Mouse (Mus musculus): ENCODE data around the gene Olfr1028. TPM values are rescaled to one million over a fixed set of nuclear protein-coding genes. Genes with fewer than 3 reads are reported as not detected.

The Olfr1028 gene
- not detected in 2 replicates for polyA plus RNA-seq (2015; fragmentation: Nextera tagmentation; extraction: Ambion mirVana)

- whole genome bisulfite sequencing, result 82% methylated on average over 1 of the region's 1 CpGs
- no peak for ATAC-seq
Measured at GRCm38 (mm10) chr2:85950137-85950536, at the start of gene Olfr1028. TSS of gene Olfr1028 (plus strand) at chr2:85950437.

GRCm38 (mm10) chr2:85904952-85905351 is 45.3 kb upstream of the Olfr1028 start, which contains the start of gene Olfr1024:
TSS of gene Olfr1024 (minus strand) at chr2:85905052.
- WGBS, result 88% methylated on average over 3 of the region's 3 CpGs
- Histone ChIP-seq H3K36me3 (no peaks in the 10 kb centered on the region), H3K4me2 (replicated peaks) (no peak within 1 kb of the TSS), H3K27ac (no peak within 1 kb of the TSS), H3K4me1 (replicated peaks) (no peaks in the 10 kb centered on the region), H3K9ac (replicated peaks) (no peak within 1 kb of the TSS), H3K9me3 (peaks cover 5% of the 10 kb centered on the region; the same call in 1 of the 2 replicates), H3K27me3 (no peaks in the 10 kb centered on the region), H3K4me3 (replicated peaks) (no peak within 1 kb of the TSS)
- ATAC-seq, result no peak

More at GRCm38 (mm10) chr2:85950137-85950536, at the start of gene Olfr1028:
- H3K36me3 ChIP-seq, result no peaks in the 10 kb centered on the region
- H3K4me2 ChIP-seq (replicated peaks), result no peak within 1 kb of the TSS
- H3K4me1 ChIP-seq (replicated peaks), result no peaks in the 10 kb centered on the region
- H3K4me3 ChIP-seq (replicated peaks), result no peak within 1 kb of the TSS
- H3K9ac ChIP-seq (replicated peaks), result no peak within 1 kb of the TSS
- H3K9me3 ChIP-seq, result no peaks in the 10 kb centered on the region
- no peaks in the 10 kb centered on the region for H3K27me3 ChIP-seq
- H3K27ac ChIP-seq, result no peak within 1 kb of the TSS

DNA sequence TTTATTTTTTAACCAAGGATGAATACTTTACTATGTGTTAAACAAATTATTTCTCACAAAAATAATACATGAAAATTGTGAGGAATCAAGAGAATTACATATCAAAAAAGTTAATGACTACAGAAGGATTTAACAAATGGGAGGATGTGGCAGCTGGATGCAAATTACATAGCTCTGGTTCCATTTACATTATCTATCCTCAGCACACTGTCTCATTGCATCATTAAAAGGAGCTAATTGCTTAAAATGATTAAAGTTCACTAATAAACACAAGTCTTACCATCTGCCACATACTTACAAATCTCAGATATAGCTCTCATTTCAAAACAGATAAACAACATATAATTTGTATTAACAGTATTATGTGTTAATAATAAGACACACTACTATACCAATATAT is 37.0 kb upstream of the Olfr1028 start:
- Histone ChIP-seq H3K9me3 (no peaks in the 10 kb centered on the region), H3K27me3 (no peaks in the 10 kb centered on the region), H3K4me3 (replicated peaks) (no peak overlapping the region), H3K9ac (replicated peaks) (no peak overlapping the region), H3K27ac (no peak overlapping the region), H3K4me2 (replicated peaks) (no peak overlapping the region), H3K4me1 (replicated peaks) (no peaks in the 10 kb centered on the region), H3K36me3 (no peaks in the 10 kb centered on the region)
- ATAC-seq, result no peak

DNA sequence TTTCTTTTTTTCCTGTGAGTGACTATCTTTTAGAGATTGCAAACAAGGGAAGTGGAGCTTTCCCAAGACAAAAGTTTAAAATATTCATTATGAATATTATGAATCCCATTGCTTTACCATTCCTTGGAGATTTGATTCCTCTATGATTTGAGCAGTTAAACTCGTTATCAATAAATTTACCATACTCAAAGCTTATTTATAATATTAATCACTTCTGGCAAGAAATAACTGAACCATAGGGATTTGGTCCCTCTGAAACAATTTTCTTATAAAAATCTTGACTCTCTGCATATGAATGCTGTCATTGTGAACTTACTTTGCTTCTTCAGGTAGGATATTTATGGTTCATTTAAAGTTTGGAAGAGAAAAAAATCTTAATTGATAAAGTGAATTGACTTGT is 35.3 kb upstream of the Olfr1028 start, which contains the start of gene Olfr1025-ps1:
Gene Olfr1025-ps1, plus strand, starts transcription at position 301 of the 400 bp plus-strand sequence.
- Histone ChIP-seq H3K4me2 (replicated peaks) (no peak within 1 kb of the TSS), H3K9me3 (no peaks in the 10 kb centered on the region), H3K27ac (no peak within 1 kb of the TSS), H3K36me3 (no peaks in the 10 kb centered on the region), H3K4me1 (replicated peaks) (no peaks in the 10 kb centered on the region), H3K9ac (replicated peaks) (no peak within 1 kb of the TSS), H3K4me3 (replicated peaks) (no peak within 1 kb of the TSS), H3K27me3 (no peaks in the 10 kb centered on the region)
- 50% methylated on average over 1 of the region's 1 CpGs for WGBS
- ATAC-seq, result no peak

DNA sequence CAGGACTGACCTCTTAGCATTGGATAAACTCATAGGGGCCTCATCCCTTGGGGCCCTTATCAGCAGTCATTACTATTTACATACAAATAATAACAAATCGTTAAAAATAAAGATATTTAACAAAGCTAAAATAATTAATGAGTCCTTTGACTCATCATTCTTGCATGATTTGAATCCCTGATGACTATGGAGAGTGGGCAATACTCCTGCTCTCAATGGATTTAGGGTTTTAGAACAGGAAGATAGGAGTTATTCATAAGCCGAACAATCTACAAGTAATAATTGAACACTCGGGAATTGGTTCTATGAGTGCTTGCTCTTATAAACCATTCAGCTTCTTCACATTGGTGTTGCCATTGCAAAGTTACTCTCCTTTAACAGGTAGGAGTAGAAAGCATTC is 29.0 kb upstream of the Olfr1028 start, which contains the start of gene Olfr1026:
Gene Olfr1026, plus strand, starts transcription at position 301 of the 400 bp plus-strand sequence.
- no peak within 1 kb of the TSS for H3K9ac ChIP-seq (replicated peaks)
- no peak for ATAC-seq
- H3K36me3 ChIP-seq, result no peaks in the 10 kb centered on the region
- no peaks in the 10 kb centered on the region for H3K27me3 ChIP-seq
- H3K4me2 ChIP-seq (replicated peaks), result no peak within 1 kb of the TSS
- H3K9me3 ChIP-seq, result no peaks in the 10 kb centered on the region
- H3K27ac ChIP-seq, result no peak within 1 kb of the TSS
- no peak within 1 kb of the TSS for H3K4me3 ChIP-seq (replicated peaks)
- WGBS, result 90% methylated on average over 3 of the region's 3 CpGs
- H3K4me1 ChIP-seq (replicated peaks), result no peaks in the 10 kb centered on the region

- no peaks in the 10 kb centered on the region for H3K27me3 ChIP-seq
- no peaks in the 10 kb centered on the region for H3K4me1 ChIP-seq (replicated peaks)
- H3K9ac ChIP-seq (replicated peaks), result no peak within 1 kb of the TSS
- H3K9me3 ChIP-seq, result no peaks in the 10 kb centered on the region
- no peak within 1 kb of the TSS for H3K4me2 ChIP-seq (replicated peaks)
- no peak within 1 kb of the TSS for H3K27ac ChIP-seq
- H3K36me3 ChIP-seq, result no peaks in the 10 kb centered on the region
- WGBS, result 87% methylated on average over 2 of the region's 2 CpGs
- H3K4me3 ChIP-seq (replicated peaks), result no peak within 1 kb of the TSS
- no peak for ATAC-seq
Measured at GRCm38 (mm10) chr2:85973595-85973994, 23.4 kb downstream of the Olfr1028 start, which contains the start of gene Olfr1029. TSS of gene Olfr1029 (plus strand) at chr2:85973895.

DNA sequence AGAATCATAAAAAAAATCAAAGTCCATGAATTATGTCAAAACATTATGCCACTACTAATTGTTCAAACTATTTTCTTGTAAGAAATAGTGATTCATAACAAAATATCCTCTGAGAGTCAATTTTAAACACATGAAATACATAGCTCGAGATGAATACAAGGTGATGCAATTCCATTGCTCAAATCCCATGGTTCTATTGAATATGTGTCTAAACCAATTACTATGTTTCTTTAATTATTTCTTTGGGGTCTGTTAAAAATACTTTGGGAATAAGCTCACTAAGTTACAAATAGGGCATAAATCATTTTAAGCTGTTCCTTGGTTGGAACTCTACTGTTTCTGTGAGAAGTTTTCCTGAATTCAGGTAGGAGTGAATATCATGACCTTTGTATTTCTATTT is 28.7 kb downstream of the Olfr1028 start, which contains the start of gene Olfr1030:
Gene Olfr1030, plus strand, starts transcription at position 301 of the 400 bp plus-strand sequence.
- no peaks in the 10 kb centered on the region for H3K27me3 ChIP-seq
- WGBS, result 89% methylated on average over 1 of the region's 1 CpGs
- no peak within 1 kb of the TSS for H3K9ac ChIP-seq (replicated peaks)
- no peaks in the 10 kb centered on the region for H3K4me1 ChIP-seq (replicated peaks)
- no peak within 1 kb of the TSS for H3K4me2 ChIP-seq (replicated peaks)
- H3K4me3 ChIP-seq (replicated peaks), result no peak within 1 kb of the TSS
- no peaks in the 10 kb centered on the region for H3K36me3 ChIP-seq
- H3K9me3 ChIP-seq, result no peaks in the 10 kb centered on the region
- ATAC-seq, result no peak
- H3K27ac ChIP-seq, result no peak within 1 kb of the TSS

DNA sequence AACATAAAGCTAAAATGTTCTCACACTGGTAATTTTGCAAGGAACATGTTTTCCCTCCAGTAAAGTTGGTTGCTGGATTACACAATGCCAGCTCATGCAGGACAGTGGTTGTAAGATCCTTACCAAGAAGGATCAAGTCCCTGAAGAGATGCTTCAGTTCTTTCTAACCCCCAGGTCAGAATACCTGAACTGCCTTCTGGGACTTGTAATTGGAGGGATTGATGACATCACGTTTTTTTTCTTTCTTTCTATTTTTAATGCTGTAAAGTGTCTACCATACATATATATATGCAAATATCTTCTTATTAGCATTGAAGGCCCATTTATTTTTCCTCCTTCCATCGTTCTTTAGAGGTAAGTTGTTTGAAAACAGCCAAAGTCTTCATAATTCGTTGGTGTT is 39.8 kb downstream of the Olfr1028 start, which contains the start of gene Olfr1031:
Gene Olfr1031, plus strand, starts transcription at position 301 of the 400 bp plus-strand sequence.
- no peak within 1 kb of the TSS for H3K9ac ChIP-seq (replicated peaks)

More for the DNA sequence above, 39.8 kb downstream of the Olfr1028 start, which contains the start of gene Olfr1031:
- Histone ChIP-seq H3K4me1 (replicated peaks) (no peaks in the 10 kb centered on the region), H3K27me3 (no peaks in the 10 kb centered on the region), H3K36me3 (no peaks in the 10 kb centered on the region), H3K4me2 (replicated peaks) (no peak within 1 kb of the TSS), H3K27ac (no peak within 1 kb of the TSS), H3K4me3 (replicated peaks) (no peak within 1 kb of the TSS), H3K9me3 (no peaks in the 10 kb centered on the region)
- 60% methylated on average over 3 of the region's 3 CpGs for WGBS
- no peak for ATAC-seq

Other genes starting within 250 kb of the Olfr1028 start
- not detected in 2 replicates for gene Olfr1009, start 235.0 kb upstream of the Olfr1028 start, polyA plus RNA-seq (2015; fragmentation: Nextera tagmentation; extraction: Ambion mirVana)
- not detected in 2 replicates for gene Olfr1012, start 187.7 kb upstream of the Olfr1028 start, polyA plus RNA-seq (2015; fragmentation: Nextera tagmentation; extraction: Ambion mirVana)
- gene Olfr1013, start 183.3 kb upstream of the Olfr1028 start, polyA plus RNA-seq (2015; fragmentation: Nextera tagmentation; extraction: Ambion mirVana), result not detected in 2 replicates
- not detected in 2 replicates for gene Olfr1014, start 177.7 kb upstream of the Olfr1028 start, polyA plus RNA-seq (2015; fragmentation: Nextera tagmentation; extraction: Ambion mirVana)
- not detected in 2 replicates for gene Olfr1015, start 168.4 kb upstream of the Olfr1028 start, polyA plus RNA-seq (2015; fragmentation: Nextera tagmentation; extraction: Ambion mirVana)
- gene Olfr1016, start 147.9 kb upstream of the Olfr1028 start, polyA plus RNA-seq (2015; fragmentation: Nextera tagmentation; extraction: Ambion mirVana), result not detected in 2 replicates
- not detected in 2 replicates for gene Olfr1018, start 132.0 kb upstream of the Olfr1028 start, polyA plus RNA-seq (2015; fragmentation: Nextera tagmentation; extraction: Ambion mirVana)
- not detected in 2 replicates for gene Olfr1019, start 105.0 kb upstream of the Olfr1028 start, polyA plus RNA-seq (2015; fragmentation: Nextera tagmentation; extraction: Ambion mirVana)
- gene Olfr1020, start 103.4 kb upstream of the Olfr1028 start, polyA plus RNA-seq (2015; fragmentation: Nextera tagmentation; extraction: Ambion mirVana), result not detected in 2 replicates
- gene Olfr1022, start 81.8 kb upstream of the Olfr1028 start, polyA plus RNA-seq (2015; fragmentation: Nextera tagmentation; extraction: Ambion mirVana), result not detected in 2 replicates
- not detected in 2 replicates for gene Olfr1023, start 64.8 kb upstream of the Olfr1028 start, polyA plus RNA-seq (2015; fragmentation: Nextera tagmentation; extraction: Ambion mirVana)
- gene Olfr1024, start 45.4 kb upstream of the Olfr1028 start, polyA plus RNA-seq (2015; fragmentation: Nextera tagmentation; extraction: Ambion mirVana), result not detected in 2 replicates
- not detected in 2 replicates for gene Olfr1025-ps1, start 35.2 kb upstream of the Olfr1028 start, polyA plus RNA-seq (2015; fragmentation: Nextera tagmentation; extraction: Ambion mirVana)
- not detected in 2 replicates for gene Olfr1026, start 28.9 kb upstream of the Olfr1028 start, polyA plus RNA-seq (2015; fragmentation: Nextera tagmentation; extraction: Ambion mirVana)
- gene Olfr1029, start 23.5 kb downstream of the Olfr1028 start, polyA plus RNA-seq (2015; fragmentation: Nextera tagmentation; extraction: Ambion mirVana), result not detected in 2 replicates
- gene Olfr1030, start 28.8 kb downstream of the Olfr1028 start, polyA plus RNA-seq (2015; fragmentation: Nextera tagmentation; extraction: Ambion mirVana), result not detected in 2 replicates
- not detected in 2 replicates for gene Olfr1031, start 39.9 kb downstream of the Olfr1028 start, polyA plus RNA-seq (2015; fragmentation: Nextera tagmentation; extraction: Ambion mirVana)
- not detected in 2 replicates for gene Olfr1032, start 55.1 kb downstream of the Olfr1028 start, polyA plus RNA-seq (2015; fragmentation: Nextera tagmentation; extraction: Ambion mirVana)
- not detected in 2 replicates for gene Olfr1033, start 70.2 kb downstream of the Olfr1028 start, polyA plus RNA-seq (2015; fragmentation: Nextera tagmentation; extraction: Ambion mirVana)
- gene Olfr1034, start 95.4 kb downstream of the Olfr1028 start, polyA plus RNA-seq (2015; fragmentation: Nextera tagmentation; extraction: Ambion mirVana), result not detected in 2 replicates
- not detected in 2 replicates for gene Olfr1036, start 123.6 kb downstream of the Olfr1028 start, polyA plus RNA-seq (2015; fragmentation: Nextera tagmentation; extraction: Ambion mirVana)
- not detected in 2 replicates for gene Olfr1037, start 136.9 kb downstream of the Olfr1028 start, polyA plus RNA-seq (2015; fragmentation: Nextera tagmentation; extraction: Ambion mirVana)
- gene Olfr1039, start 185.5 kb downstream of the Olfr1028 start, polyA plus RNA-seq (2015; fragmentation: Nextera tagmentation; extraction: Ambion mirVana), result not detected in 2 replicates
- not detected in 2 replicates for gene Olfr1040, start 196.3 kb downstream of the Olfr1028 start, polyA plus RNA-seq (2015; fragmentation: Nextera tagmentation; extraction: Ambion mirVana)
- gene Olfr1042, start 211.4 kb downstream of the Olfr1028 start, polyA plus RNA-seq (2015; fragmentation: Nextera tagmentation; extraction: Ambion mirVana), result not detected in 2 replicates
- not detected in 2 replicates for gene Olfr1043, start 217.1 kb downstream of the Olfr1028 start, polyA plus RNA-seq (2015; fragmentation: Nextera tagmentation; extraction: Ambion mirVana)
- not detected in 2 replicates for gene Olfr1044, start 227.4 kb downstream of the Olfr1028 start, polyA plus RNA-seq (2015; fragmentation: Nextera tagmentation; extraction: Ambion mirVana)
- gene Olfr52, start 235.2 kb downstream of the Olfr1028 start, polyA plus RNA-seq (2015; fragmentation: Nextera tagmentation; extraction: Ambion mirVana), result not detected in 2 replicates

Measured in midbrain, embryonic 13.5 days (tissue).